Mouse (Mus musculus) heart, embryonic 12.5 days (tissue): ENCODE measurements at regions not wholly inside any gene's neighbourhood (a gene's known extent, or its start where the extent isn't known, plus 50 kb on each side); places are given as distances from the start of the nearest gene placed in this dataset.

Source experiments
- ATAC-seq: fragments of 200-750 bp; cut with Nextera tagmentation; 2 replicates; pipeline ENCODE4 v1.8.0; 2017; ENCODE audit warnings: moderate TSS enrichment, moderate library complexity; ENCODE audit not compliant: insufficient number of reproducible peaks, low FRiP score
- H3K27ac ChIP-seq: fragments of 300-500 bp; sonication (generic); 2 replicates; pipeline ENCODE4 v1.5.1; 2016; ENCODE audit warnings: mild to moderate bottlenecking, moderate library complexity; ENCODE audit not compliant: poor library complexity, severe bottlenecking
- H3K27me3 ChIP-seq: fragments of 300-500 bp; sonication (generic); replicated peaks from 2 replicates; pipeline ENCODE4 v1.6.1; 2016; ENCODE audit warnings: mild to moderate bottlenecking, moderate library complexity
- H3K36me3 ChIP-seq: fragments of 300-500 bp; sonication (generic); 2 replicates; pipeline ENCODE4 v1.6.1; 2016; ENCODE audit warnings: mild to moderate bottlenecking, moderate library complexity
- H3K4me1 ChIP-seq: fragments of 300-500 bp; sonication (generic); replicated peaks from 2 replicates; pipeline ENCODE4 v1.6.1; 2016; ENCODE audit warnings: mild to moderate bottlenecking
- H3K4me2 ChIP-seq: fragments of 300-500 bp; sonication (generic); 2 replicates; pipeline ENCODE4 v1.6.1; 2016; ENCODE audit warnings: mild to moderate bottlenecking, moderate library complexity
- H3K4me3 ChIP-seq: fragments of 300-500 bp; sonication (generic); 2 replicates; pipeline ENCODE4 v1.5.1; 2016; ENCODE audit warnings: mild to moderate bottlenecking
- H3K9ac ChIP-seq: fragments of 300-500 bp; sonication (generic); 2 replicates; pipeline ENCODE4 v1.6.1; 2016; ENCODE audit warnings: mild to moderate bottlenecking, moderate library complexity
- H3K9me3 ChIP-seq: fragments of 300-500 bp; sonication (generic); replicated peaks from 2 replicates; pipeline ENCODE4 v1.6.1; 2016; ENCODE audit warnings: mild to moderate bottlenecking, moderate library complexity
- WGBS: fragments of 180-500 bp; shearing (Covaris S2); methylation state at CpG from one replicate; pipeline ENCODE4 v1.1.7; 2016; 5-methylcytosine and 5-hydroxymethylcytosine counted together

DNA sequence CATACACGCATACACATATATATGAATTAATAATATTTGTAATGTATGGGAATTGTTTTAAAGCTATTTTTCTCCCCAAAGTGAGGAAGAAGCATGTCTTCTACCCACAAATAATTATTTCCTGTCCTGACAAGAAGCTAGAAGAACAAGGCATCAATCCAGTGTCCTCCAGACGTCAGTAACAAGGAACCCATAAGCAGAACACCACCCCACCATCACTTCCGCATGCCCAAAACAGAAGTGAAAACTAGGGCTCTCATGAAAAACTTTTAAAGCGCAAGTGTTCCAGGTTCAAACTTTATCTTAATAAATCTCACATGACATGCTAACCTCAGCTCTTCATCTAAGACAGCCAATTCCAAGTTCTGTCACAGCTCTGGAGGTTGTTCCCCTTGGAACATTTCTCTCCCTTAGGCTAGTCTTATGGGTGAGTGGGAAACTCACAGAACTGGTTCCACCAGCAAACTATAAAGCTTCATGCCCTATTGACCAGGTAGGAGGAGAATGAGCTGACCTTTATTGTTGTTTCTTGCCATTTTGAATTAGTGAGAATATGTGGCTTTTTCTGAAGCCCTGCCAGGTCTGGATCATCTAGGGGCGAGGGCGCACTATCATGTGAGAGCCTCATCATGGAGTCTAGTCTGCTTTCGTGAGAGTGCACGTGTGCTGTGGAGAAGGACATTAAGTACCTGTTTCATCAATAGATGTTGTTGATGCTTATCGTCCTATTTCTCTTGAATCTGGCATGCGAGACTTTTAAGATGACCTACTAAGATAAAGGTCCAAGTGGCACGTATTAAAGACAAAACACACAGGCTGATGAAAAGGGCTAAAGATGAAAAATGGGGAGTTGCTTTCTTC lies 155.1 kb downstream of the Nrip1 start:
- Histone ChIP-seq H3K27me3 (no peaks in the 10 kb centered on the region), H3K4me1 (peaks cover 15% of the 10 kb centered on the region), H3K9me3 (no peaks in the 10 kb centered on the region), H3K4me3 (no peak overlapping the region), H3K27ac (no peak overlapping the region), H3K4me2 (no peak overlapping the region), H3K9ac (no peak overlapping the region), H3K36me3 (no peaks in the 10 kb centered on the region)
- no peak for ATAC-seq
- WGBS: 85% methylated on average over 11 of the region's 11 CpGs

DNA sequence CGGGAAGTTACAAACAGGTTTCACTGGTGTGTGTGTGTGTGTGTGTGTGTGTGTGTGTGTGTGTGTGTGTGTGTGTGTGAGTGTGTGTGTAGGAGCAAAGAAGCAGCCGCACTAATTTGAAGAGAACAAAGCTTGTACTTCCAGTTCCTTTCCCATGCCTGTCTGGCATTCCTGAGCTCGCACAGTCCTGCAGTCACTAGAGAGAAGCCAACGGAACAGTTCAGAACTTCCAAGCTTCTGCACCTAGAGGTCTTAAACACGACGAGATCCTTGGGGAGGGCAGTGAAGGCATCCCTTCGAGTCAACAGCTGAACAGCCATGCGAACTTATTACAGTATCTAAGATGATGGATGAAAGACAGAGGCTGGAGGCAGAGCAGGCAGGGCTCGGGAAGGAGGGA lies 157.4 kb downstream of the Nrip1 start:
- H3K9ac ChIP-seq: no peak overlapping the region
- H3K9me3 ChIP-seq: no peaks in the 10 kb centered on the region
- no peaks in the 10 kb centered on the region for H3K36me3 ChIP-seq
- 0 out of 2 replicates have a peak overlapping the region, but pooled peaks have one; percentile 38 for H3K27ac ChIP-seq
- ATAC-seq: peak; percentile 29; the same call in 1 of the 2 replicates
- H3K4me3 ChIP-seq: no peak overlapping the region
- peak overlapping the region; percentile 48 for H3K4me2 ChIP-seq
- no peaks in the 10 kb centered on the region for H3K27me3 ChIP-seq
- WGBS: 35% methylated on average over 8 of the region's 9 CpGs
- H3K4me1 ChIP-seq: peaks cover 10% of the 10 kb centered on the region

DNA sequence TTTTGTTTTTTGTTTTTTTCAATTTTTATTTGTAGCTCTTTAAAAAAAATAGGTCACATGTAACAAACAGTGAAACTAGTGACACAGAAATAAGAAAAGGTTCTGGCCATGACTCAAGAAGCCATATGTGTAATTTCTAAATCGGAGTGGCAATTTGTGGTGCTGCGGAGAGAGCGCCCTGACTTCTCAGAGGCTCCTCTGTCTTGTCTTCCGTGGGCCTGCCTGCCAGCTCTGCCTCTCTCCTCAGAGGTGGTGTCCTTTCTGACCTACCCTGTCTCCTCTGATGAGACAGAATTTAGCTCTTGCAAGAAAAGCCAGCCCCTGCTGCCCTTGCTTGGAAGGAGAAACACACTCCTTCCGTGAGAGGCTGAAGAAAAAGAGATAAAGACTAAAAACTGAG lies 158.1 kb downstream of the Nrip1 start:
- Histone ChIP-seq H3K27me3 (no peaks in the 10 kb centered on the region), H3K9me3 (no peaks in the 10 kb centered on the region), H3K4me2 (0 out of 2 replicates have a peak overlapping the region, but pooled peaks have one; percentile 48), H3K4me3 (no peak overlapping the region), H3K27ac (no peak overlapping the region), H3K36me3 (no peaks in the 10 kb centered on the region), H3K9ac (no peak overlapping the region), H3K4me1 (peaks cover 10% of the 10 kb centered on the region)
- 60% methylated on average over 5 of the region's 5 CpGs for WGBS
- no peak for ATAC-seq

DNA sequence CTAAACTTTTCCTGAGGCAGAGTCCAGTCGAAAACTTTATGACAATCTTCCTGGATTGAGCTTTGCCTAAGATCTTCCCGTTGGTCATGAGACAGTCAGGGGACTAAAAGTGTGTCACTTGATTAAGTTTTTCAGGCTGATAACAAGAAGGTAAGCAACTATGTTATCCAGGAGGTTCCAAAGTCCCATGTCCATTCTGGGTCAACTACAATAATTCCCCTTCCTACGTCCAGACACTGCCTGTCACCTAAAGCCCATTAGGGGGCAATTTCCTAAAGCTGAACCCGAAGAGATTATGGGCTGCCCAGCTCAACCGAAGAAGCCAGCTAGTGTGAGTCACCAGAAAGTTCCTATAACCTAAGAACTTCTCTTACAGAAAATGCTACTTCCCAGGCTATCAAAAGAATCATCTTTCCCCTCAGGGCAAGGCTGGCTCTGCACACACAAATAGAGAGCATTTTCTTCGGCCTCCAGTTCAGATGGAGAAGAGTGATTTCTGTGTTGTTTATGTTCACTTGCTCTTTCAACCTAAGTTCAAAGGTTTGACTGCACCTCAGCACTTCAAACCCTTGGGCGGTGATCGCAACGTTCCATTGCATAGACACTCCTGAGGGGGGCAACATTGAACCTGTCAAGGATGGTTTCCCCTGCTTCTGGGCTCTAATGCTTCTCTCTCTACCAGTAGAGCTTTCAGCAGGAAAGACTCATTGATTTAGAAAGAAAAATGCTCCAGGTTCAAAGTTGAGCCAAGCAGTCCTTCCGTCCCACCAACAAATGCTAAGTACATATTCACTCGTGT lies 171.7 kb downstream of the Nrip1 start:
- 50% methylated on average over 11 of the region's 11 CpGs for WGBS
- no peak overlapping the region for H3K4me3 ChIP-seq

DNA sequence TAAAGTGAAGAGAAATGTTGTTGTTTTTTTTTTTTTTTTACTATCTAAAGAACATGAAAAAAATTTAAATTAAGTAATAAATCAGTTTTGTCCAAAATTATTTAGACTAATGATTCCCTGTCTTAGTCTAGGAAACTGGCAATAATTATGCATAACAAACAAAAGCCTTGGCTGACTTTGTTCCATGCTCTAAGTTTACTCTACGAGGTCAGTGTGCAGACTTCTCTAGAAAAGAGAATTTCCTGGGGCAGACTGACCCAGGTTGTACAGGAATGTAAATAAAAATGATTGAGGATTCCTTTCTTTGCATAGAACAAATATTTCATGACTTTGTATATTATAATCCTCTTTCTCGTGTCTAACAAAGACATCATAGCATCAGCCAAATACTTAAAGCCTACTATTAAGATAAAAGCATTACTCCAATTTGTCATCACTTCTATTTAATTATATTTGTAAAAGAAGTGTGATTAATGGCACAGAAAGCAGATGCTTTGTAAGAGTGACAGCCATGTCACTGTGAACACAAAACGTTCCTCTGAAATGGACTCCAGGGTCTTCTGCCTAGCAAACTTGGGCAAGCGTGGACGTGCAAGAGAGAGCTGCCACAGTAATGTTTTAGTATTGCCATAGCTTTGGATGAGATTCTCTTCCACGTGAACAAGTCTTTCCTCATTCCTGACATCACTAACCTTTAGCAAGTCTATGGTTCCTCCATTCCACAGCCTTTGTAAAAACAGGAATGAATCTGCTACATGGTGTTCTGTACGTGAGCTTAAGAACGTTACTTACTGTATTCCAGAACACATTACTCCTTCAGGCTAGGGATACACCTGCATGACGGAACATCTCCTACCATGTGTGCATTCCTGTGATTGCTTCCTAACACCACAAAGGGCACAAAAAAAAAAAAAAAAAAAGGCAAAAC lies 172.6 kb downstream of the Nrip1 start:
- no peaks in the 10 kb centered on the region for H3K27me3 ChIP-seq
- no peak overlapping the region for H3K4me2 ChIP-seq
- no peaks in the 10 kb centered on the region for H3K4me1 ChIP-seq
- H3K9me3 ChIP-seq: no peaks in the 10 kb centered on the region
- WGBS: 78% methylated on average over 9 of the region's 9 CpGs
- no peak overlapping the region for H3K4me3 ChIP-seq
- no peak overlapping the region for H3K9ac ChIP-seq
- no peaks in the 10 kb centered on the region for H3K36me3 ChIP-seq
- ATAC-seq: no peak
- no peak overlapping the region for H3K27ac ChIP-seq

More for the DNA sequence above, 171.7 kb downstream of the Nrip1 start:
- no peak for ATAC-seq
- Histone ChIP-seq H3K4me2 (no peak overlapping the region), H3K4me1 (no peaks in the 10 kb centered on the region), H3K9me3 (no peaks in the 10 kb centered on the region), H3K27ac (no peak overlapping the region), H3K36me3 (no peaks in the 10 kb centered on the region), H3K9ac (no peak overlapping the region), H3K27me3 (no peaks in the 10 kb centered on the region)

DNA sequence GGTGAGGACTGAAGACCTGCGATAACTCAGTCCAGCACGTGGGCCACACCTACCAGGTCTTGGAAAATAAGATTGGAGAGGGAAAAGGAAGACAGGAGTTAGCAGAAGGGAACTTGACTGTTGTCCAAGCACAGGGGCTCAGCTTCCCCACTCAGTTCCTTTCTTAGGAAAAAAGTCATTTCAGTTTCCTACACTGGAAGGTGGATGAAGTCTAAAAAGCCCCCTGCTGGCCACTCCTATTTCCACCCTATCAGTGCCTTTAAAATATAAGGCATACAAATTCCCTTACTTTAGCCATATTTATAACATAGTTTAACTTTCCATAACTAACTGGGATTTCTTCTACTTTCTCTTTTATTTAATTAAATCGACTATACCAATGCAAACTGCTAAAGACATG lies 173.4 kb downstream of the Nrip1 start:
- Histone ChIP-seq H3K36me3 (no peaks in the 10 kb centered on the region), H3K9me3 (no peaks in the 10 kb centered on the region), H3K4me3 (no peak overlapping the region), H3K9ac (no peak overlapping the region), H3K27me3 (no peaks in the 10 kb centered on the region), H3K27ac (no peak overlapping the region), H3K4me1 (no peaks in the 10 kb centered on the region), H3K4me2 (no peak overlapping the region)
- ATAC-seq: no peak
- 55% methylated on average over 3 of the region's 3 CpGs for WGBS

DNA sequence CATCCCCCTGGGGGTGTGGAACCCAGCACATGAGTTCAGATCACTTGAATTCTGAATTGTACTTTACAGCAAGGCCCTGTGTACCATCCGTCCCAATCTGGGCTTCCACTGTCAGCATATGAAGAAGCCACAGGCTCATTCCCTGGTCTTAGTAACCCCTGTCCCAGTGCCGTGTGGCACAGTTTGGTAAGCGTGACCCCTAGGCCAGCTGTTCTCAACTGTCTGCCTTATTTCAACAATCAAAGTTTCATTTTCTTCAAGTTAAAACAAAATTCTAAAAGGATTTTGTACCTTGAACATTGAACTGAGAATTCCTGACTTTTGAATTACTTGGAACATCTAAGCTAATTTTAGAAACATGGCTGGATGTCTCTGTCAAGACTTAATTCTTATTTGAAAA lies 174.6 kb downstream of the Nrip1 start:
- H3K27me3 ChIP-seq: no peaks in the 10 kb centered on the region
- no peak overlapping the region for H3K27ac ChIP-seq
- no peak overlapping the region for H3K4me3 ChIP-seq
- H3K4me2 ChIP-seq: no peak overlapping the region
- no peaks in the 10 kb centered on the region for H3K36me3 ChIP-seq
- 82% methylated on average over 3 of the region's 3 CpGs for WGBS
- H3K9ac ChIP-seq: no peak overlapping the region
- ATAC-seq: no peak
- no peaks in the 10 kb centered on the region for H3K9me3 ChIP-seq
- no peaks in the 10 kb centered on the region for H3K4me1 ChIP-seq

DNA sequence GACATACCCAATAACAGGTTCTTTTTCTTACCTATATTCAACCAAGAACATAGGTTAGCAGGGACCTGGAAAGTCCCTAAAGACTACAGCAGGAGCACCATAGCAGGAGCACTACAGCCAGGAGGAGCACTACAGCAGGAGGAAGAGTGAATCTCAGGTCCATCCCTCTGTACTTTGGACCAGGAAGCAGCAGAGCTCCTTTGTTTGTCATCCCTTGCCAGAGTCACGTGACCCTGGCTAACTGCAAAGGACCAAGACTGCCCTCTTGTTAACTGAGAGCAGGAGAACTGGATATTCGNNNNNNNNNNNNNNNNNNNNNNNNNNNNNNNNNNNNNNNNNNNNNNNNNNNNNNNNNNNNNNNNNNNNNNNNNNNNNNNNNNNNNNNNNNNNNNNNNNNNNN lies 172.2 kb upstream of the Samsn1 start:
- Histone ChIP-seq H3K9me3 (0 out of 2 replicates have a peak, but pooled peaks cover 7% of the 10 kb centered on the region), H3K27ac (no peak overlapping the region), H3K4me1 (no peaks in the 10 kb centered on the region), H3K4me3 (no peak overlapping the region), H3K36me3 (no peaks in the 10 kb centered on the region), H3K9ac (no peak overlapping the region), H3K4me2 (no peak overlapping the region), H3K27me3 (no peaks in the 10 kb centered on the region)
- no peak for ATAC-seq
- 65% methylated on average over 2 of the region's 2 CpGs for WGBS

DNA sequence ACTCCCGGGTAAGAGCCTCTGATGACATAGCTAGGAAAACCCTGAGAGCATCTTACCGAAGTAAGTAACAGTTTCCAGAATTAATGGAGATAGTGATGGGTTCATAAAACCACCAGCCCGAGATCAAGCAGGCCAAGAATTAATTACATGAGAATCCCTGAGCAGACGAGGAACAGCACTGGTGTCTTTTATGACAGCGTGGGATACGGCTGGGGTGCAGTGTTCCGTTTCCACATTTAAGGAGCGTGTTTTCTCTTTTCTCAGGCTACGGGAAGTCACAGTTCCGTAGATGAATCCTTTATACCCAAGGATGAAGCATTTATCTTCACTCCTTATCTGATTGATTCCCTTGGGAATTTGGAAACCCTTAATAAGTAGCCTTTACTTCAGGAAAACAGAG lies 169.1 kb upstream of the Samsn1 start:
- H3K36me3 ChIP-seq: no peaks in the 10 kb centered on the region
- WGBS: 85% methylated on average over 10 of the region's 10 CpGs
- no peak for ATAC-seq
- no peak overlapping the region for H3K9ac ChIP-seq
- no peaks in the 10 kb centered on the region for H3K4me1 ChIP-seq
- 0 out of 2 replicates have a peak, but pooled peaks cover 12% of the 10 kb centered on the region for H3K9me3 ChIP-seq
- no peak overlapping the region for H3K27ac ChIP-seq
- no peaks in the 10 kb centered on the region for H3K27me3 ChIP-seq
- H3K4me3 ChIP-seq: no peak overlapping the region
- H3K4me2 ChIP-seq: no peak overlapping the region

DNA sequence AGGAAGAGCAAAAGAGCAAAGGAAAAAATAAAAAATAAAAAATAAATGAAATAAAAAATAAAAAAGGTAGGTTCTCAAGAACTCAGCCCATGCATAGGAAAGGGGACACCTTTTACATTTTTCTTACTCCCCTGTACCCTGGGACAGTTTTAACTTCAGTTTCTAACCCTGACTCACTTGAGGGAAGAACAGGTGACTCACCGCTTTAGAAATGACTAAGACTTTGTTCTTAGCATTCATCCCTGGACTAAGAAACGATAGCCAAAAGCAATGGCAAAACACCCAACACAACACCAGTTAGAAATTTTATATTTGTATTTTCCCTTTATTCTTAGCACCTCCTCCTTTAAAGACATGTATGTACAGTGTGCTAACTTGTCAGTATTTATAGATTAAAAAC lies 161.5 kb upstream of the Samsn1 start:
- no peak overlapping the region for H3K9ac ChIP-seq
- no peak overlapping the region for H3K4me3 ChIP-seq
- no peaks in the 10 kb centered on the region for H3K27me3 ChIP-seq
- ATAC-seq: no peak
- H3K4me2 ChIP-seq: no peak overlapping the region
- no peaks in the 10 kb centered on the region for H3K36me3 ChIP-seq
- H3K27ac ChIP-seq: no peak overlapping the region
- 0 out of 2 replicates have a peak, but pooled peaks cover under 1% of the 10 kb centered on the region for H3K9me3 ChIP-seq
- 78% methylated on average over 2 of the region's 2 CpGs for WGBS
- no peaks in the 10 kb centered on the region for H3K4me1 ChIP-seq
